Mouse (Mus musculus): ENCODE data around the gene Gm8232. TPM values are rescaled to one million over a fixed set of nuclear protein-coding genes. Genes with fewer than 3 reads are reported as not detected.
"Not testable (repeated sequence)": the region's sequence is repeated elsewhere in the genome, so short reads cannot be mapped to it uniquely, and the experiment has no call there.

Gene Gm8232
- total RNA-seq (2012; rRNA removed) = not detected in 2 replicates

- H3K27ac ChIP-seq (ENCODE audit: insufficient read depth, low read depth, low read length, poor library complexity, severe bottlenecking); H3K9ac ChIP-seq (ENCODE audit: insufficient read depth, low read depth, low read length, poor library complexity, severe bottlenecking); H3K4me3 ChIP-seq (ENCODE audit: insufficient read depth in 1 of 2, low read depth in 1 of 2, low read length in 2 of 2, poor library complexity in 1 of 2, severe bottlenecking in 1 of 2); H3K36me3 ChIP-seq (ENCODE audit: control insufficient read depth, insufficient read depth, low read length, poor library complexity, severe bottlenecking); H3K9me3 ChIP-seq (ENCODE audit: control insufficient read depth, insufficient read depth, low read depth, low read length); H3K4me1 ChIP-seq (ENCODE audit: control insufficient read depth in 2 of 2, insufficient read depth in 2 of 2, low read length in 2 of 2, poor library complexity in 1 of 2); in situ Hi-C loops (cut with MboI; ENCODE audit: low sequenced_read_pairs in 2 of 2, unreplicated experiment in 2 of 2); DNase-seq (ENCODE audit: low read depth, low spot score): not testable (repeated sequence)
Measured at GRCm38 (mm10) chr14:44433335-44433734, at the start of gene Gm8232. Gene Gm8232, plus strand, starts transcription at chr14:44433635.

GRCm38 (mm10) chr14:44384233-44384632, 49.2 kb upstream of the Gm8232 start:
- H3K9me3 ChIP-seq (ENCODE audit: control insufficient read depth, insufficient read depth, low read depth, low read length); DNase-seq (ENCODE audit: low read depth, low spot score); H3K4me3 ChIP-seq (ENCODE audit: insufficient read depth in 1 of 2, low read depth in 1 of 2, low read length in 2 of 2, poor library complexity in 1 of 2, severe bottlenecking in 1 of 2); H3K4me1 ChIP-seq (ENCODE audit: control insufficient read depth in 2 of 2, insufficient read depth in 2 of 2, low read length in 2 of 2, poor library complexity in 1 of 2); H3K9ac ChIP-seq (ENCODE audit: insufficient read depth, low read depth, low read length, poor library complexity, severe bottlenecking); H3K36me3 ChIP-seq (ENCODE audit: control insufficient read depth, insufficient read depth, low read length, poor library complexity, severe bottlenecking); in situ Hi-C loops (cut with MboI; ENCODE audit: low sequenced_read_pairs in 2 of 2, unreplicated experiment in 2 of 2); H3K27ac ChIP-seq (ENCODE audit: insufficient read depth, low read depth, low read length, poor library complexity, severe bottlenecking): not testable (repeated sequence)

- H3K9me3 ChIP-seq (ENCODE audit: control insufficient read depth, insufficient read depth, low read depth, low read length); H3K4me3 ChIP-seq (ENCODE audit: insufficient read depth in 1 of 2, low read depth in 1 of 2, low read length in 2 of 2, poor library complexity in 1 of 2, severe bottlenecking in 1 of 2); H3K27ac ChIP-seq (ENCODE audit: insufficient read depth, low read depth, low read length, poor library complexity, severe bottlenecking); DNase-seq (ENCODE audit: low read depth, low spot score); in situ Hi-C loops (cut with MboI; ENCODE audit: low sequenced_read_pairs in 2 of 2, unreplicated experiment in 2 of 2); H3K9ac ChIP-seq (ENCODE audit: insufficient read depth, low read depth, low read length, poor library complexity, severe bottlenecking); H3K36me3 ChIP-seq (ENCODE audit: control insufficient read depth, insufficient read depth, low read length, poor library complexity, severe bottlenecking); H3K4me1 ChIP-seq (ENCODE audit: control insufficient read depth in 2 of 2, insufficient read depth in 2 of 2, low read length in 2 of 2, poor library complexity in 1 of 2): not testable (repeated sequence)
Measured at GRCm38 (mm10) chr14:44410588-44410987, 22.8 kb upstream of the Gm8232 start, which contains the start of gene Gm3371. Gene Gm3371, minus strand, starts transcription at chr14:44410688.

Other genes with a start within 250 kb of the Gm8232 start
- gene Gm8212, start 236.0 kb upstream of the Gm8232 start, total RNA-seq (2012; rRNA removed) = not detected in 2 replicates
- gene 4930503E14Rik, start 220.4 kb upstream of the Gm8232 start, total RNA-seq (2012; rRNA removed) = not detected in 2 replicates
- not detected in 2 replicates for gene Gm8220, start 148.1 kb upstream of the Gm8232 start, total RNA-seq (2012; rRNA removed)
- 0.09 TPM in 1 of 2 replicates, not detected in the other for gene Gm5930, start 95.1 kb upstream of the Gm8232 start, total RNA-seq (2012; rRNA removed)
- gene Gm8229, start 68.3 kb upstream of the Gm8232 start, total RNA-seq (2012; rRNA removed) = not detected in 2 replicates
- gene Gm3371, start 22.9 kb upstream of the Gm8232 start, total RNA-seq (2012; rRNA removed) = not detected in 2 replicates
- gene BC061237, start 58.8 kb downstream of the Gm8232 start, total RNA-seq (2012; rRNA removed) = not detected in 2 replicates
- gene Gm17093, start 84.6 kb downstream of the Gm8232 start, total RNA-seq (2012; rRNA removed) = not detected in 2 replicates
- not detected in 2 replicates for gene Gm8247, start 149.5 kb downstream of the Gm8232 start, total RNA-seq (2012; rRNA removed)
- not detected in 2 replicates for gene Gm5624, start 194.3 kb downstream of the Gm8232 start, total RNA-seq (2012; rRNA removed)

All from ES-E14 (cell line).